Mouse (Mus musculus) hindbrain, embryonic 13.5 days (tissue): ENCODE results near the gene Tpst1. TPM values are rescaled to one million over a fixed set of nuclear protein-coding genes. Genes with fewer than 3 reads are reported as not detected.

Experiments used
- ATAC-seq: fragments of 200-750 bp; cut with Nextera tagmentation; 2 replicates; pipeline ENCODE4 v1.8.0; 2017; ENCODE audit warnings: moderate TSS enrichment; ENCODE audit not compliant: low FRiP score
- H3K27ac ChIP-seq: fragments of 300-500 bp; sonication (generic); 2 replicates; pipeline ENCODE4 v1.5.1; 2015; ENCODE audit warnings: inconsistent platforms, mild to moderate bottlenecking, moderate library complexity
- H3K27me3 ChIP-seq: fragments of 300-500 bp; sonication (generic); 2 replicates; pipeline ENCODE4 v1.6.1; 2015; ENCODE audit warnings: mild to moderate bottlenecking, inconsistent platforms
- H3K36me3 ChIP-seq: fragments of 300-500 bp; sonication (generic); 2 replicates; pipeline ENCODE4 v1.6.1; 2015; ENCODE audit warnings: mild to moderate bottlenecking, inconsistent platforms
- H3K4me1 ChIP-seq: fragments of 300-500 bp; sonication (generic); replicated peaks from 2 replicates; pipeline ENCODE4 v1.6.1; 2015; ENCODE audit warnings: inconsistent platforms
- H3K4me2 ChIP-seq: fragments of 300-500 bp; sonication (generic); 2 replicates; pipeline ENCODE4 v1.6.1; 2015; ENCODE audit warnings: inconsistent platforms, mild to moderate bottlenecking, moderate library complexity
- H3K4me3 ChIP-seq: fragments of 300-500 bp; sonication (generic); 2 replicates; pipeline ENCODE4 v1.5.1; 2015; ENCODE audit warnings: mild to moderate bottlenecking, inconsistent platforms
- H3K9ac ChIP-seq: fragments of 300-500 bp; sonication (generic); 2 replicates; pipeline ENCODE4 v1.6.1; 2015; ENCODE audit warnings: mild to moderate bottlenecking, inconsistent platforms
- H3K9me3 ChIP-seq: fragments of 300-500 bp; sonication (generic); 2 replicates; pipeline ENCODE4 v1.6.1; 2016; ENCODE audit warnings: inconsistent platforms
- WGBS: fragments of 180-500 bp; shearing (Covaris S2); methylation state at CpG from one replicate; pipeline ENCODE4 v1.1.7; 2015; 5-methylcytosine and 5-hydroxymethylcytosine counted together
- polyA plus RNA-seq: library from polyadenylated mRNA; unstranded; fragments of >200 nt; fragmentation: Nextera tagmentation; extraction: Ambion mirVana; gene quantifications from 2 replicates; pipeline ENCODE4 v1.2.1, GENCODE M21; 2015

The Tpst1 gene
- polyA plus RNA-seq, 1 experiment from 2014 or later, result 52.5 TPM

DNA sequence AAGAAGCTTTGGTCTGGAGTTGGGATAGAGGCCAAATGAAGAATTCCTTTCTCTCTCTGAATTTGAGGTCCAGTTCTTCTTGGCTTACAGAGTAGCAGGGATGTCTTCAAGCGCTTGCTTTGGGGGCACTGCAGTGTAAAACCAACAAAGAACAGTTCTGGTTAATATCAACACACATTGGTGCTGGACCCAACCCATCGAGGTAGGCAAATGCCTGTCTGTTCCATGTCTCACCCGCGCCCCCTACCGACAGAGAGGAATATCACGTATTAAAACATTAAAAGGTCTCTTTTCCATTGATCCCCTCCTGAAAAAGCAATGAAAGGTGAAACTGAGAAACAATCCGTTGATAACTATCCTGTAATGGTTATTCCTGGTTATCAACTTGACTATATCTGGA, 90.5 kb downstream of the Tpst1 start:
- H3K9me3 ChIP-seq, result no peaks in the 10 kb centered on the region
- WGBS, result 6% methylated on average over 7 of the region's 7 CpGs
- no peak for ATAC-seq
- H3K4me3 ChIP-seq, result no peak overlapping the region
- no peaks in the 10 kb centered on the region for H3K36me3 ChIP-seq
- no peaks in the 10 kb centered on the region for H3K4me1 ChIP-seq
- no peak overlapping the region for H3K9ac ChIP-seq
- H3K4me2 ChIP-seq, result no peak overlapping the region
- H3K27me3 ChIP-seq, result no peaks in the 10 kb centered on the region
- H3K27ac ChIP-seq, result no peak overlapping the region

DNA sequence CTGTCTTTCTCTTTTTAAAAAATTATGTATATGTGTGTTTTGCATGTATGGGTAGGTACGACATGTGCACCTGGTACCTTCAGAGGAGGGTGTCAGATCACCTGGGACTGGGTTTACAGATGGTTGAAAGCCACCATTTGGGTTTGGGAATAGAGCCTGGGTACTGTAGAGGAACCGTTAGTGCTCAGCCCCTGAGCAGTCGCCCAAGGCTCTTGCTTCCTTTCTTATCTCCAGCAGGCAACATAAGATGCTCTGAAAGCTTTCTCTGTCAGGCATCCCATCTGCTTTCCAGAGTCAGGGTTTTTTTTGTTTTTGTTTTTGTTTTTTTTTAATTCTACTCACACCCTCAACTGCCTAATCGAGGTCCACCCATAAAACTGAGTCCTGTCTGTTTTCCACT, 92.1 kb downstream of the Tpst1 start:
- Histone ChIP-seq H3K27me3 (no peaks in the 10 kb centered on the region), H3K9me3 (no peaks in the 10 kb centered on the region)
- 67% methylated on average over 4 of the region's 4 CpGs for WGBS

DNA sequence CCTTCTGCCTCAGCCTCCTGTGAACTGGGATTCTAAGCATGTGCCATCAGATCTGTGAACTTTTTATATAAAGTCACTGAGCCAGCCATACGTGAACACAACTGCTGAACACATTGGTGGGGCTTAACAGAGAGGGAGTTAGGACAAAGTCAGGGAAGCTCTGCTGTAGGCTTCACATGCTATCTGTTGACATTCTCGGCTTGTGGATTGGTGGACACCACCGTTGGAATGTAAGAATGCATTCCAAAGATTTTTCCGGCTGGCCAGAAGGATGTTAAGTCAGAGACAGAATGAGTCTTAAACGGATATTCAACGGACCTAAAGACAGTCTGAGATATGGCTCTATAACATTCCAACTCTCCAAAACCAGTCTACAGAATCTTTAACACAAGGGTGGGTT, 96.0 kb downstream of the Tpst1 start:
- Histone ChIP-seq H3K9me3 (no peaks in the 10 kb centered on the region), H3K27ac (no peak overlapping the region), H3K4me1 (peaks cover 27% of the 10 kb centered on the region), H3K4me2 (no peak overlapping the region), H3K36me3 (no peaks in the 10 kb centered on the region), H3K27me3 (no peaks in the 10 kb centered on the region), H3K4me3 (no peak overlapping the region), H3K9ac (no peak overlapping the region)
- ATAC-seq, result no peak
- WGBS, result 79% methylated on average over 6 of the region's 6 CpGs

More for the DNA sequence above, 92.1 kb downstream of the Tpst1 start:
- Histone ChIP-seq H3K4me3 (no peak overlapping the region), H3K27ac (no peak overlapping the region), H3K4me1 (no peaks in the 10 kb centered on the region), H3K4me2 (no peak overlapping the region), H3K9ac (no peak overlapping the region), H3K36me3 (no peaks in the 10 kb centered on the region)
- no peak for ATAC-seq

DNA sequence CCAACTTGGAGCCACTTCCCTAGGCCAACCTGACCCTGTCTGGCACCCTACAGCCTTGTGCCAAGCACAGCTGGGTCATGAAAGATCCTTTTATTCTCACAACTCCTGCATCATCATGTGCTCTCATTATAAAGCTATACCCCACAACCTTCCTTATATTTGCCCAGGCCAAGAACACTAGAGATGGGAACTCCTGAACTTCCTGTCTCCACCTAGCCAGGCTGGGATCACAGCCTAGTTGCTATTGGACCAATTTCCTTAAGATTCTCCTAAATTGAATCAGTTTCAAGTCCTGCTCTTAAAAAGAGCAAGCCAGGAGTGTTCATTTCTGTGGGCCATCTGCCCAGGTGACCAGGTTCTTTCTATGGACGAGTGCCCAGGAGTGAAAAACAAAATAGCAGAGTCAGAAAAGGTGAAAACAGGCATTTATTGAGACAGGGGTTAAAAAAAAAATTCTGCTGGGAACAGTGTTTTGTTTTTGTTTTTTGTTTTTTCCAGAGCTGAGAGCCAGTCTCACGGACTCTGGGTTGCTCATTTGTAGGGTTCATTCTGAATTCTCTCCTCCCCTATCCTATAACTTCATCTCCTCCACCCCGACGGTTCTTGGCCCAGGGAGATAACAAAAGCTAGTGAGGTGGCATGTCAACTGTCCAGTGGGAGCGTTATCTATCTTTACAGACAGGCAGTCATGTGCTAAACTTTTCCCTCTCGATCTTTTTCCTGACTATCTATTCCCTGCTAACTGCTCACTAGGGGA, 97.7 kb downstream of the Tpst1 start:
- Histone ChIP-seq H3K9ac (peak overlapping the region; percentile 95), H3K36me3 (no peaks in the 10 kb centered on the region), H3K4me3 (peak overlapping the region; percentile 89), H3K27ac (peak overlapping the region; percentile 90), H3K4me2 (peak overlapping the region; percentile 82), H3K4me1 (peaks cover 27% of the 10 kb centered on the region), H3K27me3 (no peaks in the 10 kb centered on the region), H3K9me3 (no peaks in the 10 kb centered on the region)
- 14% methylated on average over 6 of the region's 6 CpGs for WGBS
- peak; percentile 36; the same call in 1 of the 2 replicates for ATAC-seq

DNA sequence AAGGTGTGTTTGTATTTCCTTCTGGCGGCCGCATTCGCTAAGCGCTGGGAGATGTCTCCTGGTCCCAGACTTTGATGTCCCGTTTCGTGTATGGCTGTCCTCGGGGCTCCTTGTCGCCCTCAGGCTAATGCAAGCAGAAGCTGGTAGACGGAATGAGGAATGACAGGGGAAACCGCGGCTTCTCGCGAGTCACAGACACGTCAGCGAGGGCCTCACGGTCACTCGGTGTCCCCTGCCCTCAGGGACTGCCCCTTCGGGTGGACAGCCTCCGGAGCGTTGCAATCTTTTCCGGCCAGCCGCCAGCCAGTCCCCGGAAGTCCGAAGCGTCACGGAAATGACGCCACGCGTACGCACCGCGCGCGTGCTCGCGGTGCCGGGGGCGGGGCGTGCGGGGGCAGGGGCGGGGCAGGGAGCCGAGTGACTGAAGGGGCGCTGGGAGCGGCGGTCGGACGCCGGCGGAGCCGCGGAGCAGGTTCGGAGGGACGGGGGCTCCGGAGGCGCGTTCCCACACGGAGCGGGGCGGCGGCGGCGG, 98.4 kb downstream of the Tpst1 start, which contains the start of gene Rabgef1:
Gene Rabgef1 (plus strand): TSS at position 376 of the 532 bp plus-strand sequence.
- peak within 1 kb of the TSS; percentile 89 for H3K4me3 ChIP-seq
- H3K9ac ChIP-seq, result peak within 1 kb of the TSS; percentile 95
- under 1% methylated on average over 42 of the region's 62 CpGs for WGBS
- peaks cover 27% of the 10 kb centered on the region for H3K4me1 ChIP-seq
- H3K27ac ChIP-seq, result peak within 1 kb of the TSS; percentile 90
- H3K4me2 ChIP-seq, result peak within 1 kb of the TSS; percentile 82
- H3K9me3 ChIP-seq, result no peaks in the 10 kb centered on the region
- peak; percentile 95 for ATAC-seq
- no peaks in the 10 kb centered on the region for H3K36me3 ChIP-seq
- H3K27me3 ChIP-seq, result no peaks in the 10 kb centered on the region

DNA sequence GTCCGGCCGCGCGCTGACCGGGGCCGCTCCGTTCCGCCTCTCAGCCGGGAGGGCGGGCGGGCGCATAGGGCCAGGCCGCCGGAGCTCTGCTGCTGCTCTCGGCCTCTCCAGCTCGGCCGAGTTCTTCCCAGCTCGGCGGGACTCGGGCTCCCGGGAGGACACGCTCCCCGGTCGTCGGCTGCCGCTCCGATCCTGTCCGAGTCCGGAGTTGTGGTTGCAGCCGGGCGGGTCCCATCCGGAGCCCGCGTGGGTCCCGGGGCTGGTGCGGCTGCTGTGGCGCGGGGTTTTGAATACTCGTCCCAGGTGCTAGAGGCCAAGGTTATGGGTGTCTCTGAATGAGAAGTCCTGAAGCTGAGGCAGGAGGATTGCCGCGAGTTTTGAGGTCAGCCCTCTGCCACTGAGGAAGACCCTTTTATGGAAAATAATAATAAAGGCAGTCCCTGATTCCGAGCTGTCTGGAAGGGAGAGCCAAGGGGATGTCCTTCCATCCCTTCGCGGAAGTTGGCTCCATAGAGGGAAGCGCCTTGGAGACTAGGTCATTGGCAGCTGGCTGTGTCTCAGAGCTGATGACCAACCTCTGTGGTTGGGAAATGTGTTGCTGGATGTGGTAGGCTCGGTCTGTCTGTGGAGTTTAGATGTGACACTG, 99.0 kb downstream of the Tpst1 start:
- Histone ChIP-seq H3K27me3 (no peaks in the 10 kb centered on the region), H3K9ac (peak overlapping the region; percentile 95), H3K4me3 (peak overlapping the region; percentile 89), H3K4me1 (peaks cover 27% of the 10 kb centered on the region), H3K36me3 (no peaks in the 10 kb centered on the region), H3K27ac (peak overlapping the region; percentile 90), H3K4me2 (peak overlapping the region; percentile 82), H3K9me3 (no peaks in the 10 kb centered on the region)
- ATAC-seq, result peak; percentile 89
- 2% methylated on average over 46 of the region's 46 CpGs for WGBS

DNA sequence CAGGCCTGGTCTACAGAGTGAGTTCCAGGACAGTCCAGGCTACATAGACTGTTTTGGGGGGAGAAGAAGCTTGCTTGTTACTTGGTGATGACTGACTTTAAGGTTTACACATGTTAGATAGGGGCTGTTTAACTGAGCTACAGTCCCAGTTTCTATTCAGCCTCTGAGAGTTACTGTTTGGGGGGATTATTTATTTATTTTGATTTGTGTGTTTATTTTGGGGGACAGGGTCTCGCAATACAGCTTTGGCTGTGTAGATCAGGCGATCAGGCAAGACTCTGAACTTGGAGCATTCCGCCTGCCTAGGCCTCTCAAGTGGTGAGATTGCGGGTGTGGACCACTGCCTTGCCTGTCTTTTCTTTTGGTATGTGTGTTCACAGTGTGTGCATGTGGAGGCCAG, 99.9 kb downstream of the Tpst1 start:
- H3K27me3 ChIP-seq, result no peaks in the 10 kb centered on the region
- no peaks in the 10 kb centered on the region for H3K36me3 ChIP-seq
- H3K27ac ChIP-seq, result no peak overlapping the region
- H3K9ac ChIP-seq, result peak overlapping the region; percentile 95
- no peak for ATAC-seq
- WGBS, result 94% methylated on average over 4 of the region's 4 CpGs
- peak overlapping the region; percentile 82 for H3K4me2 ChIP-seq
- peak overlapping the region; percentile 89 for H3K4me3 ChIP-seq
- H3K4me1 ChIP-seq, result peaks cover 27% of the 10 kb centered on the region
- H3K9me3 ChIP-seq, result no peaks in the 10 kb centered on the region

DNA sequence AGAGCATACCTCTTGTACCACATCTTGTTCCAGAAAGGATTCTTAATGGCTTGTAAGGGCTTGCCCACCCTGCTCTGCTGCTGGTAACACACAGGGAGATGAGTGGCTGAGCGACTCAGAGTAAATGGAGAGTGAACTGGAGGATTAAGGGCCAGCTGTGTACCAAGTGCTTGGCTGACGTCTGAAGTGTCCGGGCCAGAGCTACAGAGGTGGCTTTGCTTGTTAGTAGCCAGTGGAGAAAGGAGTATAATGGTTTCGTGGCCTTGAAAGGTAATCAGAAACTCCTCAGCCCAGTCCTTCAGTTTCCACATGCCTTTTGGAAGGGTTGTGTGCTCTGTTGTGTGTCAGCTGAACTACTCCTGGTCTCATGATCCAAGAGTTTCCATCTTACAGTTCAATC, 104.7 kb downstream of the Tpst1 start:
- no peak overlapping the region for H3K9ac ChIP-seq
- no peak for ATAC-seq
- 74% methylated on average over 4 of the region's 4 CpGs for WGBS
- H3K27me3 ChIP-seq, result no peaks in the 10 kb centered on the region
- H3K4me2 ChIP-seq, result no peak overlapping the region
- no peaks in the 10 kb centered on the region for H3K9me3 ChIP-seq
- H3K27ac ChIP-seq, result no peak overlapping the region
- H3K4me3 ChIP-seq, result no peak overlapping the region
- peaks cover 19% of the 10 kb centered on the region for H3K4me1 ChIP-seq
- H3K36me3 ChIP-seq, result no peaks in the 10 kb centered on the region

DNA sequence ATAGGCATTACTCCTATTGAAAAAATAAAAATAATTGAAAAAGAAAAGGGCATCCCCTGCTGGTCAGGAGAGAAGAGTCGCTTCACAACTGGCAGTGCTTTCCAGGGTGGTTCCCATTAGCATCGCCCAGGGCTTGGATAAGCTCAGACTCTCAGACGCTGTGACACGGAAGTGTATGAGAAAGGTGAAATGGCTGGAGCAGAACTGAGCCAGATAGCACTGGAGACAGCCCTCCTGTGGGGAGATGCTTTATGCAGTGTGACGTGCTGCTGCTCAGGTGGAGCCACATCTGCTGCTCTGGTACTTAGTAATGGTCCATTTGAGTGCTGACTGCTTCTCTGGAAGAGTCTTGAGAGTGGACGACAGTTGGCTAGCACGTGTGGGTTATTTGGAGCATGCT, 107.2 kb downstream of the Tpst1 start:
- ATAC-seq, result no peak
- Histone ChIP-seq H3K9ac (no peak overlapping the region), H3K27ac (no peak overlapping the region)

DNA sequence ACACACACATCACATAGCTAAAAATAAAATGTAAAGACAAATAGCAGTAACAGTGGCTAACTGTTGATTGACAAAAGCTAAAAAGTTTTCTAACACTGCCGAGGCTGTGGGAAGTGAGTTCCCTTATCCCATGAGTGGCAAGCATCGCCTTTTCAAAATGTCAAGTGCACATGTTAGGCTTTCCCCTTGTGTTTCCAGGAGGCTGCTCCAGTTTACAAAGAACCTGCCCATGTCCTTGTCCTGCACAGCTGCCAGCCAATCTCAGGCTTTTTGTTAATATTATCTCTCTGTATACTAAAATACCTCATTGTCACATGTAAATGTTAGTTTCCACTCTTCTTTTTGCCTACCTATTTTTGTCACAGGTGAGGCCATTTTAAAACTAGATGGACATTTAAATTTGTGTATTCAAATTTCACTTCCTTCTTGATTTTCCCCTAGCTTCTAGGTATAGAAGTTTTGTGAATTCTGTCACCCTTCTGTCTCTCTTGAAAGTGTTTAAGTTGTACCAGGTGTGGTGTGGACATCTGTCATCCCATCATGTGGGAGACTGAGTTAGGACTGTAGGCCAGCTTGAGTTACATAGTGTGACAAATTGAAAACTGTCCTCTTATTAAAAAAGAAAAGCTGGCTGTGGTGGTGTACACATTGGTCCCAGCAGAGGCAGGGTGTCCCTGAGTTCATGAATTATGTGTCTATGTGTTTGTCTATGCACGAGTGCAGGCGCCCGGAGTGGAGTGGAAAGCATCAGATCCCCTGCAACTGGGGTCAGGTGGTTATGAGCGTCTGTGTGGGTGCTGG, 108.8 kb downstream of the Tpst1 start:
- Histone ChIP-seq H3K4me3 (no peak overlapping the region), H3K9ac (no peak overlapping the region), H3K27me3 (no peaks in the 10 kb centered on the region), H3K4me2 (no peak overlapping the region), H3K36me3 (no peaks in the 10 kb centered on the region), H3K4me1 (peaks cover 10% of the 10 kb centered on the region; the same call in 1 of the 2 replicates), H3K27ac (no peak overlapping the region), H3K9me3 (no peaks in the 10 kb centered on the region)
- no peak for ATAC-seq
- WGBS, result 89% methylated on average over 6 of the region's 6 CpGs

More for the DNA sequence above, 107.2 kb downstream of the Tpst1 start:
- Histone ChIP-seq H3K4me1 (peaks cover 6% of the 10 kb centered on the region; the same call in 1 of the 2 replicates), H3K27me3 (no peaks in the 10 kb centered on the region), H3K9me3 (no peaks in the 10 kb centered on the region), H3K4me2 (no peak overlapping the region), H3K36me3 (no peaks in the 10 kb centered on the region), H3K4me3 (no peak overlapping the region)
- 71% methylated on average over 7 of the region's 7 CpGs for WGBS

DNA sequence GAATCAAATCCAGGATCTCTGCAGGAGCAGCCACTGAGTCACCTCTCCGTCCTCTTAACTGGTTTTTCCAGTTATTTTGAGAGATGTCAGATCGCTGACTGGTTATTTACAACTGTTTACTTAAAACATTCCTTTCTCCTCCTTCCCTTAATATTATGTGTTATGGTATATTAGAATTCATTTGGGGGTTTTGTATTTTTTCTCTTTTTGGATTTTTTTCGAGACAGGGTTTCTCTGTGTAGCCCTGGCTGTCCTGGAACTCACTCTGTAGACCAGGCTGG, 109.4 kb downstream of the Tpst1 start:
- Histone ChIP-seq H3K9me3 (no peaks in the 10 kb centered on the region), H3K4me1 (peaks cover 14% of the 10 kb centered on the region), H3K36me3 (no peaks in the 10 kb centered on the region), H3K4me2 (no peak overlapping the region), H3K27me3 (no peaks in the 10 kb centered on the region), H3K4me3 (no peak overlapping the region), H3K9ac (no peak overlapping the region), H3K27ac (no peak overlapping the region)
- no peak for ATAC-seq
- 93% methylated on average over 3 of the region's 3 CpGs for WGBS

DNA sequence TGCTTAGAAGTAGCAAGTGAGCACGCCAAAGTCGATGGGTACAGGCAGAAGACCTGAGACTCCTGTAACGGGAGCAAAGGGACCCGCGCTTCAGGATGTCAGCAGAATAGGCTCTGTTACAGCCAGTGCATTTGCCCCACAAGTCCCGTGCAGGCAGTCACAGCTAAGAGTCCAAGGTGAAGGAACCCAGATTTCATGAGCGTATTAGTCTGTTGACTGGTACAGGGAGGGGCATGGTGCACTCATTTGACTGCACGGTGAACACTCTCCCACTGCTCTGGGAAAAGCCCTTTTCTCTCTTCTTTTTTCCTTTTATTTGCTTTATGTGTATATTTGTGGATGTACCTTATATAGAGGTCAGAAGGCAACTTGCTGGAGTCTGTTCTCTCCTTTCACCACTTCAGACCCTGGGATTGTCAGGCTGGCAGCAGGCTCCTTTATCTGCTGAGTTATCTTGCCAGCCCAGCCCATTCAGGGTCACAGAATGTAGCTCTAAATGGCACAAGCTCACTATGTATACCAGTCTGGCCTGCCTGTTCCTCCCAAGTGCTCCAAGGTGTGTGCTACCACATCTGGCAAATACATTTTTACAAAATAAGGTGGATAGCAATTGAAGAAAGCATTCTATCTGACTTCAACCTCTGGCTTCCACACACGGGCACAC, 111.2 kb downstream of the Tpst1 start:
- Histone ChIP-seq H3K36me3 (peaks cover 7% of the 10 kb centered on the region), H3K9me3 (no peaks in the 10 kb centered on the region), H3K27ac (no peak overlapping the region), H3K4me2 (no peak overlapping the region), H3K4me3 (no peak overlapping the region), H3K27me3 (no peaks in the 10 kb centered on the region), H3K4me1 (peaks cover 17% of the 10 kb centered on the region), H3K9ac (no peak overlapping the region)
- WGBS, result 94% methylated on average over 9 of the region's 9 CpGs
- no peak for ATAC-seq
